Mouse (Mus musculus) embryo, embryonic 11.5 days (tissue): Measurements from ENCODE around the gene Rrh.
"Not testable (repeated sequence)": the region's sequence is repeated elsewhere in the genome, so short reads cannot be mapped to it uniquely, and the experiment has no call there.

ENCODE experiments used
- DNase-seq: peaks from one replicate; pipeline ENCODE4 v3.0.0-alpha.2; 2012; ENCODE audit warnings: low read depth, low spot score

The Rrh gene

DNA sequence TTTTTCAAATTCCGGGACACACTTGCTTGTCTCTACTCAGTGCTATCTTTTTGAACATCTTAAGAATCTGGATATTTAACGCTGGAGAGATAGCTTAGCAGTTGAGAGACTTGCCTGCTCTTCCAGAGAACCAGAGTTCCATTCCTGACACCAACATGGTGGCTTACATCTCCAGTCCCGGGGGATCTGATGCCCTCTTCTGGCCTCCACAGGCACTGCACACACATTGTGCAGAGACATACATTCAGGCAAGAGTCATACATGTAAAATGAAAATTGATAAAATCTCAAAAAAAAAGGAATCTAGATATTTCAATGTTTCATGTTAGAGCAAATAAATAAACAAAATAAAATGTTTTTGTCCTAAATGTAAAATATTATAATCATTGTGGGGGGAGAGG is 39.6 kb downstream of the Rrh start:
- no peak for DNase-seq

DNA sequence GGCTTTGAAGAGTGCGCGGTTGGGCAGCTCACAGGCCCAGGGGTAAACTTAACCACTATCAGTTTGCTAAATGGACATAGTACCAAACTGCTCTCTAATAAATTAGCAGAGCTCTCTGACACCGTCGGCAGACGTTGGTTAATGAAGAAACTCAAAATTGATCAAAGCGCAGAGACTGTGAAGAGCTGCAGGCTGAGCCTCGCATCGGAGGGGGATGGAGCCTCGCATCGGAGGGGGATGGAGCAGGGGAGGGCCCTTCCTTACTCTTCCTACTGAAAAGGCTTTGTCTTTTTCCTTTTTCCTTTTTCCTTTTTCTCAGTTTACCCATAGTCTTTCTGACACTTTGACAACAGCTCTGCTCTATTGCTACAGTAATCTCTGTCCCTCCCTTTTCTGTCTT is 41.0 kb downstream of the Rrh start:
- no peak for DNase-seq

DNA sequence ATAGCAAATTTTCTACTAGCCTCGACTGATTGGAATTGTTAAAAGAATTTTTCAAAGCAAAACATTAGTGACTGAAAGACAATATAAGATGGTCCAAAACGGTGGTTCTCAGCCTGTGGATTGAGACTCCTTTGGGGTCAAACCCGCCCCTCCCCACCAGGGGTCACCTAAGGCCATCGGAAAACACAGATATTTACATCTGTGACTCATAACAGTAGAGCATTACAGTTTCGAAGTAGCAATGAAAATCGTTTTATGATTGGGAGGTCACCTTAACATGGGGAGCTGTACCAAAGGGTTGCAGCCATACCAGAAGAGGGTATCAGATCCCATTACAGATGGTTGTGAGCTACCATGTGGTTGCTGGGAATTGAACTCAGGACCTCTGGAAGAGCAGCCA is 51.2 kb downstream of the Rrh start:
- no peak for DNase-seq

DNA sequence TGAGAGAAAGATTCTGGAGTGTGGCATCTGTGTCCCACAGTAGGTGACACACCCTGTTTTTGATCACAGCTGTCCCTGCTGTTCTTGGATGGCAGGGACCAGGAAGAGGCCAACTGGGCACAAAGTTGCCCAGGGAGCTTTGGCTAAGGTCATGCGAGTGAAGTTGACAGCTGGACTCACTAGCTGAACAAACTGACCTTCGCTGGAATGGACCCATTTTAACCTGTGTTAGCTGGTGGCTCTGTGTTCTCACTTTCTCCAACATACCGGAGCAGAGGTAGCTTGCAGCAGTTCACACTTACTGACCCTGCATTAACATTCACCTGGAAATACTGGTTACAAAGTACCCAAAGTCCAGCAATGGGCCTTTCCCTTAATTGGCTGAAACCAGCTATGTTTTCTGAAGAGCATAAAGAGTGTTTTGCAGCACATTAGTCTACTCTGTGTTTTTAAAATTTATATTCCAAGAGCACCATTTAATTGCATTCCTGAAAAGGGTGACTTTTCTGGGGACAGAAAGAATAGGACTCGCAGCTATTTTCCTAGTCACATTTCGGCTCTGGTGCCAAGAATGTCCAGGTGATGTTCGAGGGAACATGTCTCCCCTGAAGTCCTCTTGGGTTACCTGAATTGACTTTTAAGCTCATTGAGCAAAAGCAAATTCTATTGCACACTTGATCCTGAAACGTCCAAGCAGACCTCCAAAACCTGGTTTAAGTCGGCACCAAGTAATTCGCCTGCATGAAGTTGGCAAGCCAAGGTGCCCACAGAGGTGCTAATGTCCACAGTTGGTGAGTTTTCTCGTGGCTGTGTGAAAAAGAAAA is 55.2 kb downstream of the Rrh start:
- no peak for DNase-seq

DNA sequence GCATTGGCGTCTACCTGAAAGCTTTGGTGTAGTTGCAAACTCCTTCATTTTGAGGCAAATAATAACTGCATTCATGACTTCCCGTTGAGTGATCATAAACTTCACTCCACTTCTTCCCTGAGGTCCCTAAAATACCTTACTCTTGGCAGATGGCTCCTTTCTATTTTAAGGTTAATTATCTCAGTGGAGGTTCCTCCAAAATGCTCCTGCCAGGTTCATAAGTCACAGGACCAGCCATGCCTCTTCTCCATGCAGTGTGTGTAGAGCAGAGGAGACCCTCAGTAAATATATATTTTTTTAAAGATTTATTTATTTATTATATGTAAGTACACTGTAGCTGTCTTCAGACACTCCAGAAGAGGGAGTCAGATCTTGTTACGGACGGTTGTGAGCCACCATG is 56.3 kb downstream of the Rrh start:
- DNase-seq = no peak

DNA sequence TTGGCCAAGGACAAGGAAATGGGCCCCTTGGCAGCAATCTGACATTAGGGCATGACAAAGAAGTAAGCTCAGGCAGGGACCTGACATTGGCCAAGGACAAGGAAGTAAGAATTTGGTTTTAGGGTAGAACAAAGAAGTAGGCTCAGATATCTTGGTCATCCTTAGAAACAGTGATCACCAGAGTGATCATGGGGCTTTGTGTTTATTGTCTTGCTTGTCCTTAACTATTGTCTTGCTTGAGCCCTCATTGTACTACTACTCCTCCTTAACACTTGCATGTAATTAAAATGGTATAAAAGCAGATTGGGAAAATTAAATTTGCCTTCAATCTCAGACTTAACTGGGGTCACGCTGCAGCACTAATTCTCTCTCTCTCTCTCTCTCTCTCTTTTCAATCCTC is 64.8 kb downstream of the Rrh start:
- DNase-seq = not testable (repeated sequence)

DNA sequence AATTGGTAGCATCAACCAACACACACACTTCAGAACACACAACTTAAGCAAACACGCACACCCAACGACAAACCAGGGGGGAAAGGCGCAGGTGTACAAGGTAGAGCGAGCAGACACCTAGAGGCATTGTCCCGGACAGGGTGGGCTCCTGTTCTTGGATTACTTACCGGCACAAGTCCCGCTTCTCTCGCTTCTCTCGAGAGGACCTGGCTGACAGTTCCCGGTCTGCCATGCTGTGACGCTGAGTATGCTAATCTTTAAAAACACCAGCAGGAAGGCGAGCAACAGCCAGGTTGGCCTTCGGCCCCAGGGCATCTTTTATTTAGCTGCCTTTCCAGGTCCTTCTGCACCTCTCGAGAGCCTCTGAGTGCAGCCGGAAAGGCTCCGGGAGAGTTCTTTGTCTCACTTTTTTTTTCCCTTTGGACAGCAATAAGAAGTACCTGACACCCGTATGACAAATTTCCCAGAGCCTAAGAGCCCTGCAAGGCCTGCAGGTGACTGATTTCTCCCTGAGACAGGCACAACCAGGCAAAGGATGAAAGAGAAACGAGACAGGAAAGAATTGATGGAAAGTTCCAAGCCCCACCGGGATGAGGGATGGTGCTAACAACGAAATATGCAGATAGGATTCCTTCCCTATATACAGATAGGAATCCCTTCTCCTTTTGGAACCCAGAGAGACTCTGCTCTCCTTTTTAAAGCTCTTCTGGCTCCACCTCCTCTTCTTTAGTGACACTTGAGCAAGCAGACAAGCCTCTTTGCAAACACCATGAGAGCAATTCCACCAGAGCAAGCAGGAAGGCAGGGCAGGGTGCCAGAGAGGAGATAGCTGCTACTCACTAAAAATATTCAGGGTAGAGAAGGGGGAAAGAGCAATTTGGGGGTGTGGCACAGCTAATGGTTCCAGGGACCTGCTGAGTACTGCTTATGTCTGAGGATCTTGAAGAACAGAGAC is 67.5 kb downstream of the Rrh start, which contains the start of gene Egf:
Egf (minus strand) TSS at position 667 of the 955 bp plus-strand sequence.
- DNase-seq = no peak
